Mouse (Mus musculus) cortical plate, adult 2 months (tissue): ENCODE results near the gene Fam84a.

ENCODE experiments used
- CTCF ChIP-seq: fragments of 200-500 bp; IDR thresholded peaks from 2 replicates; pipeline ENCODE4 v1.5.1; 2011; ENCODE audit warnings: mild to moderate bottlenecking, control low read depth, low read length; ENCODE audit not compliant: insufficient read depth; ENCODE audit errors: extremely low read depth
- POLR2A ChIP-seq: fragments of 200-500 bp; IDR thresholded peaks from 2 replicates; pipeline ENCODE4 v1.6.1; 2011; ENCODE audit warnings: mild to moderate bottlenecking, low read length, control low read depth; ENCODE audit not compliant: insufficient read depth; ENCODE audit errors: extremely low read depth

- TF ChIP-seq CTCF = no peak
- TF ChIP-seq POLR2A = no peak
Observed at GRCm38 (mm10) chr12:14164936-14165335, 13.1 kb upstream of the Fam84a start.
